Comparison of ENCODE assay signal across 18 mouse cellular contexts in the genomic region with DNA sequence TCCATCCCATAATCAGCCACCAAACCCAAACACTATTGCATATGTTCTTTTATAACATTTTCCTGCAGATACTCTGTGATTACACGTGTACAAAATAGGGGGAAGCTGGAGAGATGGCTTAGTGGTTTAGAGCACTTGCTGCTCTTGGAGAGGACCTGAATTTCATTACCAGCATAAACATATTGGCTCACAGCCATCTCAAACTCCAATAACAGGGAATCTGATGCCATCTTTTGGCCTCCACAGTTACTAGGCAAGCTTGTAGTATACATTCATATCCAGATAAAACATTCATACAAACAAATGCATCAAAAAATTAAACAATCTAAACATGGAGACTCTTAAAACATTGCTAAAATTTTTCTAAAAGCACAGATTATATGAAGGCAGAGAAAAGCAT.
"Had no signal": no experiment of that assay in that cellular context is flagged by ENCODE, and none has a peak within 500 bp of the region (broad histone marks: within the 10 kb centered on the region; RNA-seq: fewer than 3 reads in every experiment).

No protein-coding gene starts in this region.

- H3K36me3 ChIP-seq: limb, embryonic 10.5 days; limb, embryonic 13.5 days; liver, embryonic 12.5 days; liver, embryonic 15.5 days; lung, embryonic 15.5 days; midbrain, embryonic 10.5 days; midbrain, embryonic 15.5 days had no signal

- DNase-seq: kidney, postnatal 25 days; layer of hippocampus, adult 9-11 months; liver; lung, adult 18-20 months; lung, postnatal 10 days; lung, postnatal 36 days; thymus, adult 18-20 months; thymus, postnatal 36 days had no signal

- H3K27me3 ChIP-seq: limb, embryonic 13.5 days; liver, embryonic 12.5 days; liver, embryonic 15.5 days; lung, embryonic 15.5 days; megakaryocyte, embryonic 14.5 days; midbrain, embryonic 15.5 days had no signal

- H3K4me3 ChIP-seq: layer of hippocampus, adult 2 months; limb, embryonic 10.5 days; limb, embryonic 13.5 days; liver, embryonic 12.5 days; liver, embryonic 15.5 days; lung, embryonic 15.5 days; megakaryocyte, embryonic 14.5 days; midbrain, embryonic 10.5 days; midbrain, embryonic 15.5 days had no signal

- H3K27ac ChIP-seq: kidney, postnatal 0 days; layer of hippocampus, adult 2 months; limb, embryonic 10.5 days; limb, embryonic 13.5 days; liver, embryonic 12.5 days; liver, embryonic 15.5 days; lung, embryonic 15.5 days; midbrain, embryonic 10.5 days; midbrain, embryonic 15.5 days had no signal

- H3K4me1 ChIP-seq: limb, embryonic 10.5 days; limb, embryonic 13.5 days; liver, embryonic 12.5 days; liver, embryonic 15.5 days; lung, embryonic 15.5 days; megakaryocyte, embryonic 14.5 days; midbrain, embryonic 10.5 days; midbrain, embryonic 15.5 days had no signal

- H3K4me2 ChIP-seq: limb, embryonic 13.5 days; liver, embryonic 12.5 days; liver, embryonic 15.5 days; lung, embryonic 15.5 days; midbrain, embryonic 15.5 days had no signal

- H3K9me3 ChIP-seq: limb, embryonic 10.5 days; limb, embryonic 13.5 days; liver, embryonic 12.5 days; liver, embryonic 15.5 days; lung, embryonic 15.5 days; megakaryocyte, embryonic 14.5 days; midbrain, embryonic 10.5 days; midbrain, embryonic 15.5 days had no signal

- H3K9ac ChIP-seq: limb, embryonic 13.5 days; liver, embryonic 12.5 days; liver, embryonic 15.5 days; lung, embryonic 15.5 days; midbrain, embryonic 15.5 days had no signal

- ATAC-seq: liver, embryonic 12.5 days; midbrain, embryonic 15.5 days had no signal
